Mouse (Mus musculus) ES-E14 (cell line): ENCODE measurements around the gene Shh.

ENCODE experiments used
- HCFC1 ChIP-seq: IDR thresholded peaks from 2 replicates; pipeline ENCODE4 v1.6.1; 2012; ENCODE audit warnings: low read length, inconsistent platforms, borderline replicate concordance; ENCODE audit not compliant: insufficient read depth
- MAFK ChIP-seq: IDR thresholded peaks from 2 replicates; pipeline ENCODE4 v1.6.1; 2014; ENCODE audit warnings: mild to moderate bottlenecking, low read depth, low read length, inconsistent platforms; ENCODE audit not compliant: insufficient read depth
- ZNF384 ChIP-seq: IDR thresholded peaks from 2 replicates; pipeline ENCODE4 v1.6.1; 2012; ENCODE audit warnings: low read depth, low read length, inconsistent platforms

DNA sequence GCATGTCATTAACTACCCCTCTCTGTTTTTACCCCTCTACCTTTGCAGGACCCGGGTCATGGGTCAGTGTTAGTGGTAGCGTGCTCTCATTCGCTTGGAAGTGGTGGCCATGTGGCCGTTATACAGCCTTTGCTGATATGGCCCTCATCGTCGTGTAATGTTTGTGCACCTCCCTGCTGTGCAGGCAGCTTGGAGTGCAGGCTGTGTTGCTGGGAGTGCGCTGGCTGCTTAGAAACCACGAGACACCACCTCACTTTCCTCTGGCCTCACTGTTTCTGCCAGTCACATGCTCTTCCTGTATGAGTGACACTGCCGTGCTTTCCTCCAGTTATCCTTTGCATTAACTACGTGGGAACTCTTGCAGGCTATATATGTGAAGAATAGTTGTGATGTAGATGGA, 48.3 kb downstream of the Shh start:
- TF ChIP-seq HCFC1 (no peak), MAFK (no peak), ZNF384 (no peak)
